Comparison of ENCODE assay signal across 10 mouse cellular contexts in genomic region chr9:110681817-110682216, GRCm38 (mm10). TPM values are rescaled to one million over a fixed set of nuclear protein-coding genes. Genes with fewer than 3 reads are reported as not detected.
DNase-seq lines count a peak whose midpoint lies in the region; ATAC-seq and TF ChIP-seq lines count a peak whose summit lies in the region.
"Had no signal": no experiment of that assay in that cellular context is flagged by ENCODE, and none has a peak within 500 bp of the region (broad histone marks: within the 10 kb centered on the region; RNA-seq: fewer than 3 reads in every experiment).

No protein-coding gene starts in this region.

- no peak for TF ChIP-seq CTCF in kidney, adult 2 months (conservative IDR thresholded peaks at IDR 0.05; ENCODE audit: insufficient read depth, insufficient read length, low read depth, low read length)
- TF ChIP-seq CTCF in bone marrow macrophage, adult 2 months (IDR thresholded peaks at IDR 0.05; ENCODE audit: low read depth, low read length) = no peak
- TF ChIP-seq CTCF in forebrain, postnatal 0 days (IDR thresholded peaks at IDR 0.05; ENCODE audit: low read depth) = no peak
- TF ChIP-seq CTCF in midbrain, postnatal 0 days (IDR thresholded peaks at IDR 0.05) = no peak

- peak; percentile 91 for ATAC-seq in forebrain, postnatal 0 days
- ATAC-seq in midbrain, postnatal 0 days (ENCODE audit: low FRiP score) = no peak
- ATAC-seq: Patski had no signal

- H3K36me3 ChIP-seq in kidney, adult 2 months (ENCODE audit: control insufficient read depth, insufficient read depth, low read length) = no peaks in the 10 kb centered on the region
- no peaks in the 10 kb centered on the region for H3K36me3 ChIP-seq in forebrain, postnatal 0 days (ENCODE audit: insufficient read depth)
- no peaks in the 10 kb centered on the region for H3K36me3 ChIP-seq in midbrain, postnatal 0 days (ENCODE audit: insufficient read depth, low read length)

- no peak overlapping the region for H3K4me2 ChIP-seq in forebrain, postnatal 0 days (ENCODE audit: low read depth)
- H3K4me2 ChIP-seq in midbrain, postnatal 0 days (ENCODE audit: low read depth, low read length, poor library complexity, severe bottlenecking) = no peak overlapping the region

- no peak overlapping the region for H3K4me3 ChIP-seq in kidney, adult 2 months (ENCODE audit: insufficient read depth, low read depth, low read length)
- no peak overlapping the region for H3K4me3 ChIP-seq in bone marrow macrophage, adult 2 months (ENCODE audit: insufficient read depth, low read length)
- no peak overlapping the region for H3K4me3 ChIP-seq in forebrain, postnatal 0 days (ENCODE audit: low read depth, low read length)
- no peak overlapping the region for H3K4me3 ChIP-seq in midbrain, postnatal 0 days (ENCODE audit: low read depth, low read length)

- H3K9me3 ChIP-seq in forebrain, postnatal 0 days (ENCODE audit: low read length) = no peaks in the 10 kb centered on the region
- H3K9me3 ChIP-seq in midbrain, postnatal 0 days (ENCODE audit: low read length) = no peaks in the 10 kb centered on the region

- peak overlapping the region; percentile 92 for H3K27ac ChIP-seq in kidney, adult 2 months (ENCODE audit: insufficient read depth, low read depth, low read length)
- H3K27ac ChIP-seq in bone marrow macrophage, adult 2 months (ENCODE audit: insufficient read depth, low read depth, low read length) = peak overlapping the region; percentile 75
- H3K27ac ChIP-seq in forebrain, postnatal 0 days (ENCODE audit: low read depth, low read length) = 0 out of 2 replicates have a peak overlapping the region, but pooled peaks have one; percentile 5
- H3K27ac ChIP-seq in midbrain, postnatal 0 days (ENCODE audit: low read depth, low read length) = no peak overlapping the region

- peaks cover 58% of the 10 kb centered on the region for H3K4me1 ChIP-seq in kidney, adult 2 months (ENCODE audit: control insufficient read depth, insufficient read depth, low read length)
- peaks cover 86% of the 10 kb centered on the region for H3K4me1 ChIP-seq in bone marrow macrophage, adult 2 months (ENCODE audit: control insufficient read depth, insufficient read depth, low read length)
- H3K4me1 ChIP-seq in forebrain, postnatal 0 days (ENCODE audit: insufficient read depth) = peaks cover 17% of the 10 kb centered on the region
- H3K4me1 ChIP-seq in midbrain, postnatal 0 days (ENCODE audit: insufficient read depth, low read length) = peaks cover 15% of the 10 kb centered on the region; the same call in 1 of the 2 replicates

- H3K27me3 ChIP-seq in kidney, adult 2 months (replicated peaks; ENCODE audit: control insufficient read depth, insufficient read depth, low read length) = no peaks in the 10 kb centered on the region
- H3K27me3 ChIP-seq in forebrain, postnatal 0 days (ENCODE audit: insufficient read depth, low read length) = no peaks in the 10 kb centered on the region
- no peaks in the 10 kb centered on the region for H3K27me3 ChIP-seq in midbrain, postnatal 0 days (ENCODE audit: insufficient read depth, low read length)
- H3K27me3 ChIP-seq: Patski had no signal

- no peak for TF ChIP-seq POLR2A in kidney, adult 2 months (IDR thresholded peaks at IDR 0.05; ENCODE audit: low read depth, low read length)
- no peak for TF ChIP-seq POLR2A in bone marrow macrophage, adult 2 months (IDR thresholded peaks at IDR 0.05; ENCODE audit: borderline replicate concordance, low read depth, low read length)

- WGBS in kidney, adult 2 months = 49% methylated on average over 9 of the region's 9 CpGs
- 28% methylated on average over 9 of the region's 9 CpGs for WGBS in forebrain, postnatal 0 days
- 42% methylated on average over 9 of the region's 9 CpGs for WGBS in midbrain, postnatal 0 days

- no peak overlapping the region for H3K9ac ChIP-seq in forebrain, postnatal 0 days
- H3K9ac ChIP-seq in midbrain, postnatal 0 days (replicated peaks; ENCODE audit: low read length, poor library complexity, severe bottlenecking) = no peak overlapping the region

- peak; percentile 58 for DNase-seq in kidney, adult 2 months
- no peak for DNase-seq in kidney, postnatal 14 days
- DNase-seq in forebrain, postnatal 0 days = peak; percentile 58
- DNase-seq in midbrain, postnatal 0 days (ENCODE audit: low spot score) = peak; percentile 81
- no peak for DNase-seq in urinary bladder, adult 2 months (ENCODE audit: low spot score)
- no peak for DNase-seq in spleen, postnatal 4 days (ENCODE audit: low spot score in 2 of 2)
- DNase-seq in thymus, postnatal 14 days = no peak

RNA-seq across cellular contexts. Expression of gene Ccdc12, which starts 25.5 kb away (rescaled TPM):
- polyA plus RNA-seq in kidney, adult 2 months (2012; rRNA removed) = 95.9 and 125 TPM in 2 replicates
- polyA plus RNA-seq in bone marrow macrophage, adult 2 months (2012; ENCODE audit: insufficient read depth, insufficient read length, missing spikeins) = 134 and 143 TPM in 2 replicates
- total RNA-seq in forebrain, postnatal 0 days (2014; rRNA removed) = 38.4 and 48.4 TPM in 2 replicates
- 103 and 104 TPM in 2 replicates for polyA plus RNA-seq in forebrain, postnatal 0 days (2015; fragmentation: Nextera tagmentation; extraction: Ambion mirVana)
- total RNA-seq in midbrain, postnatal 0 days (2014; rRNA removed) = 25.0 and 51.6 TPM in 2 replicates
- polyA plus RNA-seq in midbrain, postnatal 0 days (2015; fragmentation: Nextera tagmentation; extraction: Ambion mirVana) = 102 and 106 TPM in 2 replicates
- 119 and 152 TPM in 2 replicates for polyA plus RNA-seq in urinary bladder, adult 2 months (2012; rRNA removed)

RNA-seq across cellular contexts. Expression of gene Nbeal2, which starts 27.9 kb away (rescaled TPM):
- 41.6 and 49.2 TPM in 2 replicates for polyA plus RNA-seq in kidney, adult 2 months (2012; rRNA removed)
- polyA plus RNA-seq in bone marrow macrophage, adult 2 months (2012; ENCODE audit: insufficient read depth, insufficient read length, missing spikeins) = 50.4 and 51.9 TPM in 2 replicates
- 6.1 and 17.6 TPM in 2 replicates for total RNA-seq in forebrain, postnatal 0 days (2014; rRNA removed)
- 1.1 and 2.0 TPM in 2 replicates for polyA plus RNA-seq in forebrain, postnatal 0 days (2015; fragmentation: Nextera tagmentation; extraction: Ambion mirVana)
- total RNA-seq in midbrain, postnatal 0 days (2014; rRNA removed) = 9.3 and 11.5 TPM in 2 replicates
- polyA plus RNA-seq in midbrain, postnatal 0 days (2015; fragmentation: Nextera tagmentation; extraction: Ambion mirVana) = 3.9 and 4.0 TPM in 2 replicates
- 42.8 and 59.9 TPM in 2 replicates for polyA plus RNA-seq in urinary bladder, adult 2 months (2012; rRNA removed)

RNA-seq across cellular contexts. Expression of gene Nradd, which starts 57.6 kb away (rescaled TPM):
- polyA plus RNA-seq in kidney, adult 2 months (2012; rRNA removed) = 4.3 and 6.2 TPM in 2 replicates
- polyA plus RNA-seq in bone marrow macrophage, adult 2 months (2012; ENCODE audit: insufficient read depth, insufficient read length, missing spikeins) = 6.8 and 10.0 TPM in 2 replicates
- total RNA-seq in forebrain, postnatal 0 days (2014; rRNA removed) = 21.3 and 22.5 TPM in 2 replicates
- polyA plus RNA-seq in forebrain, postnatal 0 days (2015; fragmentation: Nextera tagmentation; extraction: Ambion mirVana) = 19.1 and 27.2 TPM in 2 replicates
- 20.9 and 23.2 TPM in 2 replicates for total RNA-seq in midbrain, postnatal 0 days (2014; rRNA removed)
- polyA plus RNA-seq in midbrain, postnatal 0 days (2015; fragmentation: Nextera tagmentation; extraction: Ambion mirVana) = 17.4 and 20.6 TPM in 2 replicates
- polyA plus RNA-seq in urinary bladder, adult 2 months (2012; rRNA removed) = 26.8 and 36.6 TPM in 2 replicates

RNA-seq across cellular contexts. Expression of gene Myl3, which starts 59.8 kb away (rescaled TPM):
- polyA plus RNA-seq in kidney, adult 2 months (2012; rRNA removed) = 1.6 and 11.5 TPM in 2 replicates
- not detected in 2 replicates for polyA plus RNA-seq in bone marrow macrophage, adult 2 months (2012; ENCODE audit: insufficient read depth, insufficient read length, missing spikeins)
- total RNA-seq in forebrain, postnatal 0 days (2014; rRNA removed) = 0.69 and 0.76 TPM in 2 replicates
- 0.99 and 1.1 TPM in 2 replicates for polyA plus RNA-seq in forebrain, postnatal 0 days (2015; fragmentation: Nextera tagmentation; extraction: Ambion mirVana)
- total RNA-seq in midbrain, postnatal 0 days (2014; rRNA removed) = 0.66 TPM in 1 of 2 replicates, not detected in the other
- 0.29 TPM in 1 of 2 replicates, not detected in the other for polyA plus RNA-seq in midbrain, postnatal 0 days (2015; fragmentation: Nextera tagmentation; extraction: Ambion mirVana)
- polyA plus RNA-seq in urinary bladder, adult 2 months (2012; rRNA removed) = not detected in 2 replicates
- total RNA-seq: layer of hippocampus, postnatal 36 days had no signal

Comparison
In these comparisons a context has a peak if more than half of its experiments do, and no peak if none do; other contexts are left out.
1. DNase-seq: peak in kidney, adult 2 months (single experiment), forebrain, postnatal 0 days (single experiment) and midbrain, postnatal 0 days (single experiment); none in kidney, postnatal 14 days (single experiment), urinary bladder, adult 2 months (single experiment), spleen, postnatal 4 days (0 of 2) and thymus, postnatal 14 days (single experiment).